Mouse (Mus musculus) MEL (cell line): ENCODE measurements at regions not wholly inside any gene's neighbourhood (a gene's known extent, or its start where the extent isn't known, plus 50 kb on each side); places are given as distances from the start of the nearest gene placed in this dataset.
A peak's percentile ranks its signal among the peaks of the same experiment; 100 is the strongest.

Experiments used
- DNase-seq: peaks from one replicate; pipeline ENCODE4 v3.0.0; 2011; ENCODE audit warnings: low read depth, low spot score
- H3K27ac ChIP-seq: 2 replicates; pipeline ENCODE4 v1.5.1; 2012; ENCODE audit warnings: low read depth, mild to moderate bottlenecking, control low read depth, low read length, moderate library complexity; ENCODE audit not compliant: control insufficient read depth
- H3K27me3 ChIP-seq, 2 experiments: fragments of 150-350 bp in 1 of 2; sonication (generic) in 1 of 2; 2 replicates each; pipeline ENCODE4 v1.6.1; 2012; ENCODE audit warnings: low read length in 2 of 2, mild to moderate bottlenecking in 2 of 2, improper control_type of control experiment in 1 of 2, moderate library complexity in 1 of 2; ENCODE audit not compliant: insufficient read depth in 2 of 2, control insufficient read depth in 1 of 2
- H3K36me3 ChIP-seq, 2 experiments: 2 replicates each; pipeline ENCODE4 v1.6.1; 2012 to 2014; ENCODE audit warnings: low read length in 2 of 2, improper control_type of control experiment in 1 of 2, inconsistent platforms in 1 of 2, mild to moderate bottlenecking in 1 of 2; ENCODE audit not compliant: insufficient read depth in 2 of 2, control insufficient read depth in 1 of 2
- H3K4me1 ChIP-seq, 2 experiments: fragments of 150-350 bp in 1 of 2; sonication (generic) in 1 of 2; 2 replicates each; pipeline ENCODE4 v1.6.1; 2012; ENCODE audit warnings: low read length in 2 of 2, improper control_type of control experiment in 1 of 2, mild to moderate bottlenecking in 1 of 2; ENCODE audit not compliant: insufficient read depth in 2 of 2, control insufficient read depth in 1 of 2
- H3K4me3 ChIP-seq, 2 experiments: fragments of 150-350 bp in 1 of 2; sonication (generic) in 1 of 2; 2 replicates each; pipeline ENCODE4 v1.5.1; 2012; ENCODE audit warnings: low read depth in 2 of 2, low read length in 2 of 2, mild to moderate bottlenecking in 2 of 2, moderate library complexity in 2 of 2, control low read depth in 1 of 2, improper control_type of control experiment in 1 of 2; ENCODE audit not compliant: control insufficient read depth in 1 of 2, insufficient read depth in 1 of 2
- H3K79me2 ChIP-seq: 2 replicates; pipeline ENCODE4 v1.6.1; 2012; ENCODE audit warnings: mild to moderate bottlenecking, low read length, moderate library complexity; ENCODE audit not compliant: control insufficient read depth, poor library complexity, insufficient read depth
- H3K9ac ChIP-seq: 2 replicates; pipeline ENCODE4 v1.6.1; 2012; ENCODE audit warnings: low read depth, mild to moderate bottlenecking, control low read depth, low read length, moderate library complexity; ENCODE audit not compliant: control insufficient read depth, poor library complexity, severe bottlenecking
- H3K9me3 ChIP-seq: fragments of 150-350 bp; sonication (generic); replicated peaks from 2 replicates; pipeline ENCODE4 v1.6.1; 2012; ENCODE audit warnings: mild to moderate bottlenecking, low read length, improper control_type of control experiment, moderate library complexity; ENCODE audit not compliant: insufficient read depth
- BHLHE40 ChIP-seq: IDR thresholded peaks from 2 replicates; pipeline ENCODE4 v1.6.1; 2012; ENCODE audit warnings: low read depth, mild to moderate bottlenecking, inconsistent platforms, low read length, improper control_type of control experiment, borderline replicate concordance
- CHD1 ChIP-seq: IDR thresholded peaks from 2 replicates; pipeline ENCODE4 v1.6.1; 2012; ENCODE audit warnings: low read depth, mild to moderate bottlenecking, inconsistent platforms, low read length, improper control_type of control experiment
- CHD2 ChIP-seq: IDR thresholded peaks from 2 replicates; pipeline ENCODE4 v1.6.1; 2011; ENCODE audit warnings: low read length, improper control_type of control experiment
- CTCF ChIP-seq, 3 experiments: IDR thresholded peaks in 2 of 3; conservative IDR thresholded peaks in 1 of 3; 2 replicates each; pipeline ENCODE4 v1.5.1; 2011 to 2012; ENCODE audit warnings: low read length in 3 of 3, low read depth in 2 of 3, mild to moderate bottlenecking in 2 of 3, improper control_type of control experiment in 1 of 3, inconsistent platforms in 1 of 3, mixed read lengths in 1 of 3, moderate library complexity in 1 of 3; ENCODE audit not compliant: control insufficient read depth in 1 of 3, insufficient read depth in 1 of 3, poor library complexity in 1 of 3, severe bottlenecking in 1 of 3
- E2F4 ChIP-seq: IDR thresholded peaks from 2 replicates; pipeline ENCODE4 v1.6.1; 2011; ENCODE audit warnings: low read depth, low read length, improper control_type of control experiment, borderline replicate concordance
- ELF1 ChIP-seq: IDR thresholded peaks from 2 replicates; pipeline ENCODE4 v1.6.1; 2014; ENCODE audit warnings: low read depth, mild to moderate bottlenecking, inconsistent platforms, low read length, improper control_type of control experiment, moderate library complexity
- ETS1 ChIP-seq: IDR thresholded peaks from 2 replicates; pipeline ENCODE4 v1.6.1; 2012; ENCODE audit warnings: low read depth, mild to moderate bottlenecking, inconsistent platforms, low read length, improper control_type of control experiment, moderate library complexity
- GABPA ChIP-seq: IDR thresholded peaks from 2 replicates; pipeline ENCODE4 v1.6.1; 2012; ENCODE audit warnings: low read depth, mild to moderate bottlenecking, inconsistent platforms, low read length, improper control_type of control experiment, moderate library complexity
- GATA1 ChIP-seq: IDR thresholded peaks from 2 replicates; pipeline ENCODE4 v1.6.1; 2011; ENCODE audit warnings: low read depth, low read length, improper control_type of control experiment
- HCFC1 ChIP-seq: IDR thresholded peaks from 2 replicates; pipeline ENCODE4 v1.6.1; 2012; ENCODE audit warnings: low read depth, mild to moderate bottlenecking, inconsistent platforms, low read length, improper control_type of control experiment, moderate library complexity
- JUND ChIP-seq: IDR thresholded peaks from 2 replicates; pipeline ENCODE4 v1.6.1; 2011; ENCODE audit warnings: low read depth, mild to moderate bottlenecking, improper control_type of control experiment, low read length
- MAFK ChIP-seq: IDR thresholded peaks from 2 replicates; pipeline ENCODE4 v1.6.1; 2011; ENCODE audit warnings: low read depth, mild to moderate bottlenecking, low read length, improper control_type of control experiment, borderline replicate concordance
- MAX ChIP-seq: IDR thresholded peaks from 2 replicates; pipeline ENCODE4 v1.6.1; 2011; ENCODE audit warnings: low read length, improper control_type of control experiment
- MAZ ChIP-seq: IDR thresholded peaks from 2 replicates; pipeline ENCODE4 v1.6.1; 2012; ENCODE audit warnings: low read depth, mild to moderate bottlenecking, inconsistent platforms, low read length, improper control_type of control experiment
- MEF2A ChIP-seq: IDR thresholded peaks from 2 replicates; pipeline ENCODE4 v1.6.1; 2014; ENCODE audit warnings: low read depth, mild to moderate bottlenecking, inconsistent platforms, low read length, improper control_type of control experiment; ENCODE audit not compliant: poor library complexity, insufficient replicate concordance, severe bottlenecking; ENCODE audit errors: extremely low read depth
- MXI1 ChIP-seq: IDR thresholded peaks from 2 replicates; pipeline ENCODE4 v1.6.1; 2011; ENCODE audit warnings: mild to moderate bottlenecking, low read depth, low read length, improper control_type of control experiment
- MYB ChIP-seq: IDR thresholded peaks from 2 replicates; pipeline ENCODE4 v1.6.1; 2011; ENCODE audit warnings: mild to moderate bottlenecking, low read depth, low read length, improper control_type of control experiment
- MYC ChIP-seq: IDR thresholded peaks from 2 replicates; pipeline ENCODE4 v1.6.1; 2011; ENCODE audit warnings: low read depth, mild to moderate bottlenecking, low read length, improper control_type of control experiment, moderate library complexity
- NELFE ChIP-seq: IDR thresholded peaks from 2 replicates; pipeline ENCODE4 v1.6.1; 2011; ENCODE audit warnings: low read depth, low read length, improper control_type of control experiment
- NRF1 ChIP-seq: IDR thresholded peaks from 2 replicates; pipeline ENCODE4 v1.6.1; 2014; ENCODE audit warnings: low read depth, mild to moderate bottlenecking, inconsistent platforms, low read length, improper control_type of control experiment, moderate library complexity; ENCODE audit not compliant: poor library complexity, insufficient read depth, severe bottlenecking
- POLR2AphosphoS2 ChIP-seq: IDR thresholded peaks from 2 replicates; pipeline ENCODE4 v1.6.1; 2011; ENCODE audit warnings: low read length, improper control_type of control experiment
- RAD21 ChIP-seq: IDR thresholded peaks from 2 replicates; pipeline ENCODE4 v1.6.1; 2011; ENCODE audit warnings: mild to moderate bottlenecking, low read depth, low read length, improper control_type of control experiment
- RCOR1 ChIP-seq: IDR thresholded peaks from 2 replicates; pipeline ENCODE4 v1.6.1; 2012; ENCODE audit warnings: low read depth, mild to moderate bottlenecking, inconsistent platforms, low read length, improper control_type of control experiment
- SMC3 ChIP-seq: IDR thresholded peaks from 2 replicates; pipeline ENCODE4 v1.6.1; 2011; ENCODE audit warnings: low read depth, low read length, improper control_type of control experiment
- TAL1 ChIP-seq: IDR thresholded peaks from 2 replicates; pipeline ENCODE4 v1.6.1; 2012; ENCODE audit warnings: mild to moderate bottlenecking, inconsistent platforms, low read length, moderate library complexity, mixed read lengths
- TBP ChIP-seq: IDR thresholded peaks from 2 replicates; pipeline ENCODE4 v1.8.0; 2011; ENCODE audit warnings: low read depth, low read length, improper control_type of control experiment
- TCF12 ChIP-seq: IDR thresholded peaks from 2 replicates; pipeline ENCODE4 v1.6.1; 2014; ENCODE audit warnings: low read depth, mild to moderate bottlenecking, inconsistent platforms, low read length, improper control_type of control experiment, moderate library complexity
- UBTF ChIP-seq: IDR thresholded peaks from 2 replicates; pipeline ENCODE4 v1.6.1; 2012; ENCODE audit warnings: low read depth, mild to moderate bottlenecking, inconsistent platforms, low read length, improper control_type of control experiment, moderate library complexity, borderline replicate concordance; ENCODE audit not compliant: insufficient read depth
- ZC3H11A ChIP-seq: IDR thresholded peaks from 2 replicates; pipeline ENCODE4 v1.6.1; 2012; ENCODE audit warnings: low read depth, mild to moderate bottlenecking, inconsistent platforms, low read length, improper control_type of control experiment
- ZNF384 ChIP-seq: IDR thresholded peaks from 2 replicates; pipeline ENCODE4 v1.6.1; 2012; ENCODE audit warnings: low read depth, mild to moderate bottlenecking, inconsistent platforms, low read length, improper control_type of control experiment

DNA sequence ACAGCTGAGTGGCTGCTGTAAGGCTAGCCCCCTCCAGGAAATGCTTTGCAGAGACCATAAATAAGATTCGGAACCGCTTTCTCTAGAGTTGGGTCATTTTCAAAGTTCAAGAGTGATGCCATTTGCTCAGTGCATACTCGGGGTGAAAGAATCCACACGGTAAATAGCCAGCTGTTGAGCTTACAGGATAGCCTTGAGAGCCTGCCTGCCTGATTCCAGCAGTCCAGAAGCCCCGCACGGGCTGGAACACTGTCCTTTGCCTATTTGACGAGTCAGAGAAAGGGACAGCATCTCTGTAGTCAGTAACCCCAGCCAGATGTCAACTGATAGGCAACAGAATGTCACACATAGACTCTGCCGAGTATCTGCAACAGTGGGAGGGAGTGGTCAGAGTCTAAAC is 140.7 kb downstream of the Zfp365 start:
- TF ChIP-seq GATA1 (no peak), MAFK (no peak), MEF2A (no peak), CTCF (IDR thresholded peaks at IDR 0.05 in 2 of 3, conservative IDR thresholded peaks at IDR 0.05 in 1 of 3; ENCODE audit: control insufficient read depth in 1 of 3, insufficient read depth in 1 of 3, low read depth in 2 of 3, low read length in 3 of 3, poor library complexity in 1 of 3, severe bottlenecking in 1 of 3) (no peak), ETS1 (no peak), MYB (no peak), NRF1 (no peak), HCFC1 (no peak), GABPA (no peak), JUND (no peak), CHD2 (no peak), RAD21 (no peak), POLR2AphosphoS2 (no peak), MAZ (no peak)
- H3K4me3 ChIP-seq = no peak overlapping the region
- no peaks in the 10 kb centered on the region for H3K79me2 ChIP-seq
- H3K4me1 ChIP-seq = no peaks in the 10 kb centered on the region
- H3K27ac ChIP-seq = no peak overlapping the region
- no peaks in the 10 kb centered on the region for H3K9me3 ChIP-seq
- no peaks in the 10 kb centered on the region for H3K36me3 ChIP-seq
- H3K9ac ChIP-seq = no peak overlapping the region
- H3K27me3 ChIP-seq = peaks cover 0 to 2% of the 10 kb centered on the region in 2 experiments; a peak in 1 of 4 replicates
- DNase-seq = no peak

DNA sequence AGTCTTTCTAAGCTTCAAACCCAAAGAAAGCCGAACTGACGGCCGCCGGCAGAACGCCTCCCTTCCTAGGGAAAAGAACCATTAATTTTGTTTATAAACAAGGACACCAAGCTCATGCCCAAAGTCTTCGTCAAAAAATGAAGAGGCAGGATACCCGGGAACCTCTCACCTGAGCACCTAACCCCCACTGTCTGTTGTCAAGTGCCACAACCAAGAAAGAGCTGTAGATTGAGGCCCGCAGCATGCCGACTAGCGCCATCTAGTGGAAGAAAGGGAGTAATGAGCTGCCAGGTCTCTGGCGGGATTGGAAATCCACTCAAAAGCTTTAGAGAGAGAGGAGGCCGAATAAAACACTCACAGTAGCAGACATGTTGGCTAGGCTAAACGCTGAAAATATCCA is 146.4 kb downstream of the Zfp365 start:
- H3K4me1 ChIP-seq = no peaks in the 10 kb centered on the region
- peaks cover 0 to 2% of the 10 kb centered on the region in 2 experiments; a peak in 1 of 4 replicates for H3K27me3 ChIP-seq
- H3K4me3 ChIP-seq = no peak overlapping the region
- no peaks in the 10 kb centered on the region for H3K36me3 ChIP-seq
- H3K27ac ChIP-seq = no peak overlapping the region
- TF ChIP-seq MXI1 (no peak), BHLHE40 (no peak), ZC3H11A (peak; percentile 69), CTCF (IDR thresholded peaks at IDR 0.05 in 2 of 3, conservative IDR thresholded peaks at IDR 0.05 in 1 of 3; ENCODE audit: control insufficient read depth in 1 of 3, insufficient read depth in 1 of 3, low read depth in 2 of 3, low read length in 3 of 3, poor library complexity in 1 of 3, severe bottlenecking in 1 of 3) (peak; percentile 77 to 88 (median 87)), GABPA (no peak), MAX (no peak), SMC3 (peak; percentile 88), MEF2A (no peak), RAD21 (peak; percentile 81), MAZ (no peak), NELFE (no peak), TAL1 (no peak), UBTF (no peak), MYC (no peak), CHD2 (no peak), ELF1 (no peak), E2F4 (no peak), POLR2AphosphoS2 (no peak), RCOR1 (no peak), TBP (no peak), TCF12 (no peak), ETS1 (no peak), NRF1 (no peak), MAFK (no peak), ZNF384 (no peak), CHD1 (no peak), HCFC1 (no peak)
- DNase-seq = peak; percentile 58
- no peaks in the 10 kb centered on the region for H3K9me3 ChIP-seq
- H3K9ac ChIP-seq = no peak overlapping the region
- no peaks in the 10 kb centered on the region for H3K79me2 ChIP-seq
